Mouse (Mus musculus) forebrain, embryonic 14.5 days (tissue): ENCODE results near the gene Pten. TPM values are rescaled to one million over a fixed set of nuclear protein-coding genes. Genes with fewer than 3 reads are reported as not detected.

Experiments
- ATAC-seq: fragments of 200-750 bp; cut with Nextera tagmentation; 2 replicates; pipeline ENCODE4 v1.8.0; 2017; ENCODE audit warnings: mild to moderate bottlenecking, moderate library complexity
- DNase-seq: peaks from one replicate; pipeline ENCODE4 v3.0.0-alpha.2; 2015; ENCODE audit warnings: low spot score
- H3K27ac ChIP-seq: fragments of 300-500 bp; sonication (generic); 2 replicates; pipeline ENCODE4 v1.5.1; 2014; ENCODE audit warnings: low read depth, mild to moderate bottlenecking, control low read depth, low read length, moderate library complexity
- H3K27me3 ChIP-seq: fragments of 300-500 bp; sonication (generic); replicated peaks from 2 replicates; pipeline ENCODE4 v1.6.1; 2014; ENCODE audit warnings: low read length, control low read depth, mixed read lengths; ENCODE audit not compliant: control insufficient read depth, insufficient read depth
- H3K36me3 ChIP-seq: fragments of 300-500 bp; sonication (generic); 2 replicates; pipeline ENCODE4 v1.6.1; 2014; ENCODE audit warnings: low read length, control low read depth; ENCODE audit not compliant: control insufficient read depth, insufficient read depth
- H3K4me1 ChIP-seq: fragments of 300-500 bp; sonication (generic); 2 replicates; pipeline ENCODE4 v1.6.1; 2014; ENCODE audit warnings: antibody characterized with exemption, low read length, control low read depth; ENCODE audit not compliant: control insufficient read depth, insufficient read depth
- H3K4me2 ChIP-seq: fragments of 300-500 bp; sonication (generic); 2 replicates; pipeline ENCODE4 v1.6.1; 2014; ENCODE audit warnings: mild to moderate bottlenecking, control low read depth, low read length
- H3K4me3 ChIP-seq: fragments of 300-500 bp; sonication (generic); 2 replicates; pipeline ENCODE4 v1.5.1; 2014; ENCODE audit warnings: low read depth, low read length, control low read depth
- H3K9ac ChIP-seq: fragments of 300-500 bp; sonication (generic); 2 replicates; pipeline ENCODE4 v1.6.1; 2014; ENCODE audit warnings: mild to moderate bottlenecking, low read length, control low read depth, moderate library complexity
- H3K9me3 ChIP-seq: fragments of 300-500 bp; sonication (generic); replicated peaks from 2 replicates; pipeline ENCODE4 v1.6.1; 2016; ENCODE audit warnings: low read length, control low read depth, mixed read lengths; ENCODE audit not compliant: control insufficient read depth
- WGBS: fragments of 180-500 bp; shearing (Covaris S2); extraction: QIAGEN DNeasy Blood & Tissue Kit; methylation state at CpG from one replicate; pipeline ENCODE4 v1.1.7; 2014; 5-methylcytosine and 5-hydroxymethylcytosine counted together
- polyA plus RNA-seq: library from polyadenylated mRNA; unstranded; fragments of >200 nt; fragmentation: Nextera tagmentation; extraction: Ambion mirVana; gene quantifications from 2 replicates; pipeline ENCODE4 v1.2.1, GENCODE M21; 2014

Gene Pten
- polyA plus RNA-seq, 1 experiment from 2014 or later, result 15.6 TPM

- DNase-seq, result no peak
- Histone ChIP-seq H3K9ac (no peak overlapping the region), H3K36me3 (no peaks in the 10 kb centered on the region), H3K27me3 (no peaks in the 10 kb centered on the region), H3K27ac (no peak overlapping the region), H3K4me2 (no peak overlapping the region), H3K9me3 (no peaks in the 10 kb centered on the region), H3K4me1 (peaks cover 3% of the 10 kb centered on the region; the same call in 1 of the 2 replicates), H3K4me3 (no peak overlapping the region)
- ATAC-seq, result no peak
- 85% methylated on average over 12 of the region's 12 CpGs for WGBS
These were observed 104.6 kb downstream of the Pten start for GRCm38 (mm10) chr19:32861675-32862575.

- peak; percentile 54; the same call in 1 of the 2 replicates for ATAC-seq
- 3% methylated on average over 12 of the region's 13 CpGs for WGBS
- H3K27ac ChIP-seq, result no peak overlapping the region
- peak overlapping the region; percentile 53 for H3K4me2 ChIP-seq
- H3K9ac ChIP-seq, result peak overlapping the region; percentile 37; the same call in 1 of the 2 replicates
- H3K4me1 ChIP-seq, result peaks cover 7% of the 10 kb centered on the region
- no peaks in the 10 kb centered on the region for H3K36me3 ChIP-seq
- DNase-seq, result peak; percentile 34
- H3K4me3 ChIP-seq, result peak overlapping the region; percentile 18
- H3K9me3 ChIP-seq, result no peaks in the 10 kb centered on the region
- no peaks in the 10 kb centered on the region for H3K27me3 ChIP-seq
These were observed 109.5 kb downstream of the Pten start for GRCm38 (mm10) chr19:32866765-32867164.

- Histone ChIP-seq H3K27me3 (no peaks in the 10 kb centered on the region), H3K27ac (no peak overlapping the region), H3K9me3 (no peaks in the 10 kb centered on the region), H3K4me1 (peaks cover 7% of the 10 kb centered on the region), H3K36me3 (no peaks in the 10 kb centered on the region), H3K9ac (peak overlapping the region; percentile 37; the same call in 1 of the 2 replicates), H3K4me2 (peak overlapping the region; percentile 53), H3K4me3 (peak overlapping the region; percentile 18)
- WGBS, result 2% methylated on average over 18 of the region's 18 CpGs
- DNase-seq, result peak; percentile 30
- ATAC-seq, result peak; percentile 58; the same call in 1 of the 2 replicates
These were observed 110.0 kb downstream of the Pten start for GRCm38 (mm10) chr19:32867181-32867897.

GRCm38 (mm10) chr19:32868560-32868959 is 111.3 kb downstream of the Pten start:
- Histone ChIP-seq H3K27ac (no peak overlapping the region), H3K27me3 (no peaks in the 10 kb centered on the region), H3K9ac (no peak overlapping the region), H3K4me2 (no peak overlapping the region), H3K36me3 (no peaks in the 10 kb centered on the region), H3K4me1 (peaks cover 7% of the 10 kb centered on the region), H3K4me3 (no peak overlapping the region), H3K9me3 (no peaks in the 10 kb centered on the region)
- no peak for ATAC-seq
- DNase-seq, result no peak
- 41% methylated on average over 5 of the region's 5 CpGs for WGBS

GRCm38 (mm10) chr19:32869053-32869680 is 111.9 kb downstream of the Pten start:
- Histone ChIP-seq H3K4me2 (no peak overlapping the region), H3K27ac (no peak overlapping the region), H3K9ac (no peak overlapping the region), H3K4me3 (no peak overlapping the region), H3K9me3 (no peaks in the 10 kb centered on the region), H3K4me1 (peaks cover 7% of the 10 kb centered on the region), H3K36me3 (no peaks in the 10 kb centered on the region), H3K27me3 (no peaks in the 10 kb centered on the region)
- DNase-seq (no peak), ATAC-seq (no peak)
- WGBS, result 34% methylated on average over 10 of the region's 10 CpGs

- ATAC-seq (peak; percentile 61), DNase-seq (peak; percentile 43)
- H3K27ac ChIP-seq, result no peak overlapping the region
- no peaks in the 10 kb centered on the region for H3K9me3 ChIP-seq
- H3K4me1 ChIP-seq, result no peaks in the 10 kb centered on the region
- H3K27me3 ChIP-seq, result no peaks in the 10 kb centered on the region
- H3K4me3 ChIP-seq, result no peak overlapping the region
- WGBS, result 32% methylated on average over 7 of the region's 7 CpGs
- H3K9ac ChIP-seq, result no peak overlapping the region
- H3K36me3 ChIP-seq, result no peaks in the 10 kb centered on the region
- H3K4me2 ChIP-seq, result no peak overlapping the region
These were observed 116.8 kb downstream of the Pten start for GRCm38 (mm10) chr19:32873904-32874637.

Other genes with a start within 250 kb of the Pten start
- gene Papss2, start 161.7 kb upstream of the Pten start, polyA plus RNA-seq, result 0.70 and 0.84 TPM in 2 replicates
- 139 and 143 TPM in 2 replicates for gene Atad1, start 17.7 kb upstream of the Pten start, polyA plus RNA-seq